Mouse (Mus musculus): ENCODE measurements around the gene Phactr1. TPM values are rescaled to one million over a fixed set of nuclear protein-coding genes. Genes with fewer than 3 reads are reported as not detected.

Gene Phactr1
- total RNA-seq (2021): 1 to 10 TPM; 4.8 TPM
- long read RNA-seq, experiment 1, partial matches to known transcripts: 1 of 6 reads
- long read RNA-seq, experiment 1, other reads (novel, unspliced or antisense): 4 of 6 reads
- long read RNA-seq, experiment 2, partial matches to known transcripts: 0 of 1 reads
- long read RNA-seq, experiment 2, other reads (novel, unspliced or antisense): 0 of 1 reads

GRCm38 (mm10) chr13:42680391-42680994 lies at the start of gene Phactr1:
Phactr1 (plus strand) TSS chr13:42680623.
- no peak for DNase-seq

- DNase-seq: no peak
Measured at GRCm38 (mm10) chr13:42634908-42635307, 45.5 kb upstream of the Phactr1 start.

DNA sequence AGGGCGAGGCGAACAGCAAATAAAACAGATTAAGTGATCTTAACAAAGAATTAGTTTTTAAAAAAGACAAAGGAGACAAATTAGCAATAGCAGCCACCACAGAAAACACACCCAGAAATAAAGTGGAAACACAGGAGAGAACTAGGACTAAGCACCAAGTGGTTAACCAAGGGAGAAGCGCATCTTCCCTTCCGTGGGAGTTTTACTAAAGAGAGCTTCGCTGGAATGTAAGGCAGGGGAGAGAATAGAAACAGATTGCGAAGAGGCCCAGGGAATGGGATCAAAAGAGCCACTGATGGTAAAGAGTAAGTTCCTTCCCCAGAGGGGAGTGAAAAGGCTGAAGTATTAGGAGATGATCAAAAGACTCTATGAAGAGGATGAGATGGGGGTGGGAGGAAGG lies 30.2 kb upstream of the Phactr1 start:
- no peak for DNase-seq

DNA sequence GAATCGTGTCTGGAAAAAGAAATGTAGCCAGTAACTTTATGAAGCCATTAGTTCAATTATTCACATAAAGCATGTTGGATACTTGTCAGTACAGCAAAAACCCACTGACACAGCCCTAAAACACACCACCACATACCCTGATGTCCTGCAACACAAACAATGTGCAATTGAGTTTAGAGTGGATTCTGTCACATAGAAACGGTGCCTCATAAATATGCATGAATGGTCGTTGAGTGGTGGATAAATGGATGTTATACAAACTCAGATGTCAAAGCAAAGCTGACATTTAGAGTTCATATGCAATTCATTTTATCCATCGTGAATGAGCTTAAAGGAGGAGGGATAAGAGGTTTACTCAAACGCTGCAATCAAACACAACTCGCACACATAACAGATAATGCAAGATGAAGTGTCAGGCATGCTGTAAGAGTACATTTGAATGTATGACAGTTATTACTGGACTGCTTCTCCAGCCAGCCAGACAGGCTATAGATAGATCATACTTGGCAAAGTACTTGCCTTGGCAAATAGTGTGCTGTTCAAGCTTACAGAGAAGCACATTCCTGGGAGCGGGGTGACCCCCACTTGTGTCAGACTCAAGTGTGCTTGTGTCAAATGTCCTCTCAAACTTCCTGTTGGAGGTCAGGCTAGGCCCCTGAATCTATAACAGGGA lies 23.6 kb upstream of the Phactr1 start:
- DNase-seq: peak; percentile 42 to 55

DNA sequence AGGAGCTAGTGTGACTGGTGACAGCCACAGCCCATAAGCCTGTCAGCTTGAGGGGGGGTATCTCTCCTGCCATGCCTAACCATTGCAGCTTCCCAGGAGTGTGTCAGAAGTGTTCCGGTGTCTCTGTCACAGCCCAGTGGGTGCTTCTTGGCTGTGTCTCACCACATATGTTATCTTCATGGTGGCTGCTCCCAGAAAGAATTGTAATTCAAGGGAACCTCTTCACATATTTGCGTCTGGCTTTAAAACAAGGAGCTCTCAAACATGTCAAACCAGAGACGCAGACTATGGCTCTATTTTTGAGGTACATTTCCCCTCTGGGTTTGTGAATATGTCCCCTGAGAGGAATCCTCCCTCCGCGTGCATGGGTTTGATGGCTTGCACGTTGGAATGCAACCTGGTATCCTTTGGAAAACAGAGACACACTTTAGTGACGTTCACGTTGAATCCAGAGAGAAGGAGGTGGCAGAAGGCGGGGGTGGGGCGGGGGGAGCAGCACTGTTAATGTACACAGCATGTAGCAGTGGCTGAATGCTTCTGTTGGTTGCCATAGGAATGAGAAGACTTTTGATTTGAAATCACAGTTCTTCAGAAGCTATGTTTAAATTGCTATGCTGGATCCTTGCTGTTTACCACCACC lies 8.7 kb upstream of the Phactr1 start:
- DNase-seq: no peak

- DNase-seq: no peak
Measured at GRCm38 (mm10) chr13:42681299-42681698, 876 bp downstream of the Phactr1 start.

- DNase-seq: no peak
Measured at GRCm38 (mm10) chr13:42684181-42684580, 3.8 kb downstream of the Phactr1 start.

DNA sequence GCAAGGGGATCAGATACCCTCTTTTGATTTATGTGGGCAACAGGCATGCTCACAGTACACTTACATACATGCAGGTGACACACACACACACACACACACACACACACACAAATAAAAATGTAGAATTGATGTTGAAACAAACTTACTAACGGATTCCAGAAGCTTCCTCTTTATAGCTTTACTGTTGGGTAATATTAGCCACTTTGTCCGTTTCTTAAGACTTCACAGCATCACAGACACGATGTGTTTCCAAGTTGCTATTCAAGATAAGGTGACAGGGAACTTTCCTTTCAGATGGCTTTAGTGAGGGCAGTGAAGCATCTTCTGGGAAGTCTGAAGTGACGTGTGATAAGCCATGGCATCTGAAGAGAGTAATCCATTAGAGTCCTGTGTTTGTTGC lies 11.8 kb downstream of the Phactr1 start:
- no peak for DNase-seq

DNA sequence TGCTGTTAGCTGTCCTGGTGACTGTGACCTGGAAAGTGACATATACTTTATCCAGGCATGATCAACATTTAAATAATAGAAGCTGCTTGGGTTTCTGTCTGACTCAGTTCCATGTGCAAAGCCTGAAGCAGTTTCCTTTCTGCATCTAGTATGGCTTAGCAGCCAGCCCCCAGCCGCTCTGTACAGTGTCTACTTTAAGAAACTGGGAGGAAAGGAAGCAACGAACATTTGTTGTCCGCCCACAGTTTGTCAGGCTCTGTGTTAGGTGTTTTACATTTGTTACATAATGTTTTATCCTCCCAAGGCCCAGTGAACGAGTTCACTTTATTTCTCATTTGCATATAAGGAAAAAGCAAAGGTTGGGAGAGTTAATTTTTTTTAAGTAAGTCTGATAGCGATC lies 16.2 kb downstream of the Phactr1 start:
- DNase-seq: no peak

GRCm38 (mm10) chr13:42709148-42709547 lies 28.7 kb downstream of the Phactr1 start:
- DNase-seq: no peak

DNA sequence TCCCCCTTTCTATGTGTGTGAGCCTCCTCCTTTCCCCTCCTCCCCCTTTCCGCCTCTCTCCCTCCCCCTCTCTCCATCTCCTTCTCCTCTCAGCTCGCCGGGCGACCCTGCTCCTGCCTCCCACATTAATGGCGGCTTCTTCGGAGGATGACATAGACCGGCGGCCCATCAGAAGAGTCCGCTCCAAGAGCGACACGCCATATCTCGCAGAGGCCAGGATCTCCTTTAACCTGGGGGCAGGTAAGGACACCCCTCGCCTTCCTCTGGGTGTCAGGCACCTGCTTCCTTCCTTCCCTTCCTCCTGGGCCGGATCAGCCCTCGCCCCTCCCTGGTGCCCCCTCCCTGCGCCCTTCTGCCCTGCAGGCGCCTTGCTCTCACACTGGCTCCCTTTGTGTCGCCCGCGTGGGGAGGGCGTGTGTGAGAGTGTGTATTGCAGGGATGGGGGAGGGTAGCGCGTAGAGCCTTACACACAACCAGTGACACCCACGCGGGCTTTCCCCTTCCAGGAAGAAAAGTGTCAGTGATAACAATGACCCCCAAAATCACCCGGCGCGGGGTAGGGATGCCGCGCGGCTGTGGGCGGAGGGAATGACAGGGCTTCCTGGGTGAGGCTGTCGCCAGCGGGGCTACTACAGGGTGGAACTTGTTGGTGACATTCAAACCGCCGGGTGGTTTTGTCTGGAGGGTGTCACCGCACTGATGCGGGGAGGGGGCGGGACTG lies 29.3 kb downstream of the Phactr1 start:
- DNase-seq: no peak

- peak in 1 of 2 experiments; percentile 44 for DNase-seq
Measured at GRCm38 (mm10) chr13:42711510-42711909, 31.1 kb downstream of the Phactr1 start.

DNA sequence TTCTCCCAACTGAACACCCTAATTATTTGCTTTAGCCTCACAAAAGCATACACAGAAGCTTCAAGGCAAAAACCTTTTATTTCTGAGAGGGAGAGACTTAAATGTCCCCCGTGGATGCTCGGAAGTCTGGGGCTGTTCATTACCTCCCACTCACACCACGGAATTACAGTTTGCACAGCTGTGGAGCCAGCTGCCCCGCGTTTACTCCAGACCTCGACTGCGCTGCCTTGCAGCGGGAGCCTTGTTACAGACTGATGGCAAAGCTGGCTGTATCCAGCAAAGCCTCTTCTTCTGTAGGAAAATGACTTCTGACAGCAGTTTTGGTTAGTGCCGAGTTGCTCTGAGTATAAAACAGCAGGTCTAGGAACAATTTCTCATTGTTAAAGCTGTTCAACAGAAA lies 39.0 kb downstream of the Phactr1 start:
- no peak for DNase-seq

- no peak for DNase-seq
Measured at GRCm38 (mm10) chr13:42720135-42720534, 39.7 kb downstream of the Phactr1 start.

- no peak for DNase-seq
Measured at GRCm38 (mm10) chr13:42720648-42721047, 40.2 kb downstream of the Phactr1 start.

GRCm38 (mm10) chr13:42724011-42724410 lies 43.6 kb downstream of the Phactr1 start:
- no peak for DNase-seq

DNA sequence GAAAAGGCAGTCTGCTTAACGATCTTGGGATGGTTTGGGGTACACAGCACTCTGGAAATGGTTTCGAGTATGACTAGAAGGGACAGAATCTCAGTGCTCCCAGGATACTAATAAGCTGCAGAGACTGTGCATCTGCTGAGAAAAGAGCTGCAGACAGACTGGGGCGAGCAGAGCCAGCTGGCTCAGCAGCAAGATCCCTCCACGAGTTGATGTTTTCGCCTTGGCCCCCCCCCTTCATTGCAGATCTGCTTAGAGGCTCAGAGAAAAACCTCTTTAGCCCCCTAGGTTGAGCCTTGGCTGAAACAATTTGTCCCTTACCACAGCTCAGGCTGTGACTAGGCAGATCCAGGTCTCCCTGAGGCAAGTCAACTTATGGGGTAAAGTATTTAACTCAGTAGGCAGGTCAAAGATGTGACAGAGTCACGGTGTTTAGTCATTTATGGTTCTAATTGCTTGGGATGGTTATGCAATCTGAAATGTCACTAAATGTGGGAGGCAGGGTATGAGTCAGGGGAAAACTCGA lies 45.3 kb downstream of the Phactr1 start:
- DNase-seq: peak; percentile 22

GRCm38 (mm10) chr13:42737486-42737885 lies 57.1 kb downstream of the Phactr1 start:
- DNase-seq: no peak

DNA sequence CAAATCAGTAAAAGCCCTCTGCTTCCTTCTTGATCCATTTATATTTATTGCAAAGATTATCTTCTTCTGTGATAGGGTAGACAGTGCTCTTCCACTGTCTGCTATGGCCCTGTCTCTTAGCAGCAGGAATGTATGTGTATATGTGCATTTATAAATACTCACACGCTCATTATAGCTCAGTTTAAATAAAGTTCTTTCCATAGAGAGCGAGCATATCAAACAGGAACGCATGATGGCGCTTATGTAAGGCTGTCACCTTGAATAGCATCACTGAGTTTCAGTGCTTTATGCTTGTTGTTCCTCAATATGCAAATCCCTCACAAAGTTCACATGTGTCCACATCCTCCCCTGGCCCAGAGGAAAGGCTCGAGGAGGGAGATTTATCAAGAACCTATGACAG lies 57.7 kb downstream of the Phactr1 start:
- no peak for DNase-seq

- no peak for DNase-seq
Measured at GRCm38 (mm10) chr13:42742226-42742625, 61.8 kb downstream of the Phactr1 start.

DNA sequence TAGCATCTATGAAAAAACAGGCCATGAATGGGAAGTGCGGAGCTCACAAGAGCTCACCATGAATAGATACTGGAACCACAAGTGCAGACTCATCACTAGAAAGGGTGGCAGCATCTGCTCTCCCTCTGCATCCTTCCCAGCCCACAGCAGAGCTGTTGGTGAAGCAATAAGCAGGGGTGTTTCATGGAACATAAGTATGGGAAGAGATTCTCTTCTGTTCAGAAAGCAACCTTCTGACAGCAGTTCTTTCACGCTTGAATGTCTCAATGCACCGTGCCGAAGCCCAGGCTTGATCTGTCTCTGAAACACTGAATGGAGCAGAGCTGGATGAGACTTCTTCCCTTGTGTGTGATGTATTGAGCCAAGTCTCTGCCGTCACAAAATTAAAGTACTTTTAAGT lies 64.0 kb downstream of the Phactr1 start:
- DNase-seq: no peak

DNA sequence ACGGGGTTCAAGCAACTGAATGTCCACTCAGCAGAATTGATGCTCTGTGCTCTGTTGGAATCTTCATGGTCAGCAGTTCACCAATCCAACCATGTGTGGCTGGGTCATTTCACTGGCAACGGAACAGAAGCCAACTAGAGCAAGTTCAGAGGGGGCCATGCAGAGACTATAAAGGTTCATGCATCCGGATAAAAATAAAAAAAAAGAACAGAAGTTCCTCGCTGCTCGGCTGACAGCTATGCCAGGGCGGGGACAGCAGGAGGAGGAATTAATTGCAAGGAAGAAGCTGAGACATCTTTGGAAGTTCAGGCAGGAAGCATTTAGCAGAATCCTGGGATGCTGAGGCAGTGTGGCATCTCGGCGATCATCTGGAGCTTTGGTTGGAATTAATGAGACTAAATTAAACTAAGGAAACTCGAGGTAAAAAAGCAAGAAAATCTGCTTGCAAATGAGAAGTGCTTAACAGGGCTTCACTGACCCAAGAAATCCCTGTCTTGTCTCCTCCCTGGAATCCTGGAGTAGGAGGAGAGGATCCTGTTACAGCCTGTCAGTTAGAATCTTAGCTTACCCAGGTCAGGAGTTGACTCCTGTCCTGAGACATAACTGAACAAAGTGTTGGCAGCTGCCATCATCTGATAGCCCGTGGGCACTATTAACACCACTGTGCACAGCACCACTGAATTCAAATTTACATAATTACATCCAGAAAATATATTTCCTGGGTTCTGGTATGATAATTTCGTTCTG lies 77.4 kb downstream of the Phactr1 start:
- DNase-seq: no peak
